ENCODE assay signal across 31 mouse cellular contexts in genomic region chr9:19084986-19085385, GRCm38 (mm10). TPM values are rescaled to one million over a fixed set of nuclear protein-coding genes. Genes with fewer than 3 reads are reported as not detected.
"Had no signal": no experiment of that assay in that cellular context is flagged by ENCODE, and none has a peak within 500 bp of the region (broad histone marks: within the 10 kb centered on the region; RNA-seq: fewer than 3 reads in every experiment).

No protein-coding gene starts in this region.

- H3K4me3 ChIP-seq: left cerebral cortex, adult 2 months; limb, embryonic 12.5 days; limb, embryonic 15.5 days; midbrain, embryonic 13.5 days; myocyte; neural tube, embryonic 13.5 days had no signal

- DNase-seq: kidney, adult 9 months; kidney, postnatal 10 days; kidney, postnatal 36 days; layer of hippocampus, postnatal 36 days; liver, postnatal 0 days; lung, embryonic 14.5 days; retina, postnatal 1 day; thymus, adult 2 months; thymus, postnatal 25 days had no signal

- H3K4me2 ChIP-seq: limb, embryonic 12.5 days; limb, embryonic 15.5 days; liver, embryonic 11.5 days; lung, embryonic 14.5 days; midbrain, embryonic 13.5 days; neural tube, embryonic 13.5 days had no signal

- H3K27me3 ChIP-seq: limb, embryonic 12.5 days; limb, embryonic 15.5 days; midbrain, embryonic 13.5 days; neural tube, embryonic 13.5 days had no signal

- H3K4me1 ChIP-seq: limb, embryonic 12.5 days; limb, embryonic 15.5 days; midbrain, embryonic 13.5 days; neural tube, embryonic 13.5 days had no signal

- H3K36me3 ChIP-seq: limb, embryonic 12.5 days; limb, embryonic 15.5 days; midbrain, embryonic 13.5 days; neural tube, embryonic 13.5 days had no signal

- ATAC-seq: liver, postnatal 0 days; lung, postnatal 0 days; midbrain, embryonic 13.5 days; midbrain, embryonic 16.5 days had no signal

- H3K27ac ChIP-seq: left cerebral cortex, adult 2 months; limb, embryonic 12.5 days; limb, embryonic 15.5 days; liver, embryonic 14.5 days; macrophage; midbrain, embryonic 13.5 days; neural tube, embryonic 13.5 days had no signal

- H3K9me3 ChIP-seq: limb, embryonic 15.5 days had no signal

- H3K9ac ChIP-seq: limb, embryonic 12.5 days; limb, embryonic 15.5 days; liver, embryonic 14.5 days; liver, postnatal 0 days; lung, embryonic 14.5 days; midbrain, embryonic 13.5 days; neural tube, embryonic 13.5 days had no signal

RNA-seq across cellular contexts. Expression of gene Olfr836, which starts 35.2 kb away (rescaled TPM):
- total RNA-seq: layer of hippocampus, adult 8-10 months; layer of hippocampus, postnatal 10 days; layer of hippocampus, postnatal 36 days; left cerebral cortex, adult 2 months; left cerebral cortex, postnatal 10 days; left cerebral cortex, postnatal 36 days; megakaryocyte, adult 5-6 weeks; monocyte, adult 5-6 weeks; neutrophil, adult 5-6 weeks had no signal
- polyA plus RNA-seq: limb, embryonic 12.5 days; limb, embryonic 15.5 days; liver, embryonic 11.5 days; liver, embryonic 14.5 days; liver, postnatal 0 days; lung, embryonic 14.5 days; lung, postnatal 0 days; macrophage; midbrain, embryonic 13.5 days; midbrain, embryonic 16.5 days; myocyte; neural tube, embryonic 13.5 days; small intestine, adult 2 months; spleen, adult 2 months; stomach, embryonic 16.5 days; thymus, adult 2 months; urinary bladder, adult 2 months had no signal

RNA-seq across cellular contexts. Expression of gene Olfr837, which starts 51.1 kb away (rescaled TPM):
- total RNA-seq: layer of hippocampus, adult 8-10 months; layer of hippocampus, postnatal 10 days; layer of hippocampus, postnatal 36 days; left cerebral cortex, adult 2 months; left cerebral cortex, postnatal 10 days; left cerebral cortex, postnatal 36 days; megakaryocyte, adult 5-6 weeks; monocyte, adult 5-6 weeks had no signal
- polyA plus RNA-seq: limb, embryonic 12.5 days; limb, embryonic 15.5 days; liver, embryonic 11.5 days; liver, embryonic 14.5 days; liver, postnatal 0 days; lung, embryonic 14.5 days; lung, postnatal 0 days; macrophage; midbrain, embryonic 13.5 days; midbrain, embryonic 16.5 days; myocyte; neural tube, embryonic 13.5 days; small intestine, adult 2 months; spleen, adult 2 months; stomach, embryonic 16.5 days; thymus, adult 2 months; urinary bladder, adult 2 months had no signal

RNA-seq across cellular contexts. Expression of gene Olfr835, which starts 52.5 kb away (rescaled TPM):
- total RNA-seq: layer of hippocampus, adult 8-10 months; layer of hippocampus, postnatal 10 days; layer of hippocampus, postnatal 36 days; left cerebral cortex, adult 2 months; left cerebral cortex, postnatal 10 days; left cerebral cortex, postnatal 36 days; megakaryocyte, adult 5-6 weeks; monocyte, adult 5-6 weeks had no signal
- polyA plus RNA-seq: limb, embryonic 12.5 days; limb, embryonic 15.5 days; liver, embryonic 11.5 days; liver, embryonic 14.5 days; liver, postnatal 0 days; lung, embryonic 14.5 days; lung, postnatal 0 days; macrophage; midbrain, embryonic 13.5 days; midbrain, embryonic 16.5 days; myocyte; neural tube, embryonic 13.5 days; small intestine, adult 2 months; spleen, adult 2 months; stomach, embryonic 16.5 days; thymus, adult 2 months; urinary bladder, adult 2 months had no signal
